Mouse (Mus musculus) forebrain, embryonic 11.5 days (tissue): ENCODE measurements around the gene Crybb3. TPM values are rescaled to one million over a fixed set of nuclear protein-coding genes. Genes with fewer than 3 reads are reported as not detected.

Source experiments
- ATAC-seq: fragments of 200-750 bp; cut with Nextera tagmentation; replicated peaks from 2 replicates; pipeline ENCODE4 v1.8.0; 2017; ENCODE audit warnings: moderate TSS enrichment; ENCODE audit not compliant: low FRiP score
- DNase-seq: peaks from one replicate; pipeline ENCODE4 v3.0.0-alpha.2; 2017; ENCODE audit warnings: low spot score
- H3K27ac ChIP-seq: fragments of 300-500 bp; sonication (generic); 2 replicates; pipeline ENCODE4 v1.5.1; 2014; ENCODE audit warnings: low read depth, low read length
- H3K27me3 ChIP-seq: fragments of 300-500 bp; sonication (generic); 2 replicates; pipeline ENCODE4 v1.6.1; 2014; ENCODE audit warnings: mild to moderate bottlenecking, low read length, mixed read lengths; ENCODE audit not compliant: control insufficient read depth, insufficient read depth
- H3K36me3 ChIP-seq: fragments of 300-500 bp; sonication (generic); 2 replicates; pipeline ENCODE4 v1.6.1; 2014; ENCODE audit warnings: mild to moderate bottlenecking, low read length, moderate library complexity, mixed read lengths; ENCODE audit not compliant: control insufficient read depth, insufficient read depth
- H3K4me1 ChIP-seq: fragments of 300-500 bp; sonication (generic); replicated peaks from 2 replicates; pipeline ENCODE4 v1.6.1; 2014; ENCODE audit warnings: low read length, mixed read lengths; ENCODE audit not compliant: control insufficient read depth, insufficient read depth
- H3K4me2 ChIP-seq: fragments of 300-500 bp; sonication (generic); 2 replicates; pipeline ENCODE4 v1.6.1; 2014; ENCODE audit warnings: low read depth, mild to moderate bottlenecking, low read length, moderate library complexity, mixed read lengths; ENCODE audit not compliant: severe bottlenecking
- H3K4me3 ChIP-seq: fragments of 300-500 bp; sonication (generic); 2 replicates; pipeline ENCODE4 v1.5.1; 2014; ENCODE audit warnings: low read depth, low read length
- H3K9ac ChIP-seq: fragments of 300-500 bp; sonication (generic); 2 replicates; pipeline ENCODE4 v1.6.1; 2014; ENCODE audit warnings: low read length
- H3K9me3 ChIP-seq: fragments of 300-500 bp; sonication (generic); 2 replicates; pipeline ENCODE4 v1.6.1; 2016; ENCODE audit warnings: low read length, mixed read lengths; ENCODE audit not compliant: control insufficient read depth
- WGBS: fragments of 180-500 bp; shearing (Covaris S2); extraction: QIAGEN DNeasy Blood & Tissue Kit; methylation state at CpG from one replicate; pipeline ENCODE4 v1.1.7; 2014; 5-methylcytosine and 5-hydroxymethylcytosine counted together
- polyA plus RNA-seq: library from polyadenylated mRNA; unstranded; fragments of >200 nt; fragmentation: Nextera tagmentation; extraction: Ambion mirVana; gene quantifications from 2 replicates; pipeline ENCODE4 v1.2.1, GENCODE M21; 2014

The Crybb3 gene
- polyA plus RNA-seq, 1 experiment from 2014 or later, result 0.76 TPM

GRCm38 (mm10) chr5:113099546-113099945, 18.2 kb upstream of the Crybb3 start:
- no peak overlapping the region for H3K9ac ChIP-seq
- no peak overlapping the region for H3K4me3 ChIP-seq
- no peaks in the 10 kb centered on the region for H3K27me3 ChIP-seq
- H3K9me3 ChIP-seq, result no peaks in the 10 kb centered on the region
- DNase-seq (peak; percentile 96), ATAC-seq (0 out of 2 replicates have a peak, but pooled peaks have one; percentile 12)
- H3K36me3 ChIP-seq, result no peaks in the 10 kb centered on the region
- WGBS, result 33% methylated on average over 1 of the region's 1 CpGs
- H3K4me2 ChIP-seq, result no peak overlapping the region
- H3K4me1 ChIP-seq, result peaks cover 3% of the 10 kb centered on the region
- no peak overlapping the region for H3K27ac ChIP-seq

GRCm38 (mm10) chr5:113097551-113097950, 16.2 kb upstream of the Crybb3 start:
- H3K27me3 ChIP-seq, result no peaks in the 10 kb centered on the region
- no peak for DNase-seq
- no peak for ATAC-seq
- H3K27ac ChIP-seq, result no peak overlapping the region
- no peaks in the 10 kb centered on the region for H3K9me3 ChIP-seq
- H3K4me3 ChIP-seq, result no peak overlapping the region
- 89% methylated on average over 17 of the region's 17 CpGs for WGBS
- H3K36me3 ChIP-seq, result no peaks in the 10 kb centered on the region
- H3K4me2 ChIP-seq, result no peak overlapping the region
- H3K4me1 ChIP-seq, result no peaks in the 10 kb centered on the region
- H3K9ac ChIP-seq, result no peak overlapping the region

GRCm38 (mm10) chr5:113095456-113095855, 14.1 kb upstream of the Crybb3 start:
- H3K4me2 ChIP-seq, result no peak overlapping the region
- no peak for ATAC-seq

GRCm38 (mm10) chr5:113092406-113092805, 11.0 kb upstream of the Crybb3 start:
- no peaks in the 10 kb centered on the region for H3K36me3 ChIP-seq
- H3K4me1 ChIP-seq, result no peaks in the 10 kb centered on the region
- ATAC-seq (no peak), DNase-seq (no peak)
- H3K9me3 ChIP-seq, result no peaks in the 10 kb centered on the region
- no peak overlapping the region for H3K4me2 ChIP-seq
- no peak overlapping the region for H3K9ac ChIP-seq
- H3K4me3 ChIP-seq, result no peak overlapping the region
- no peaks in the 10 kb centered on the region for H3K27me3 ChIP-seq
- H3K27ac ChIP-seq, result no peak overlapping the region
- 88% methylated on average over 7 of the region's 7 CpGs for WGBS

More at GRCm38 (mm10) chr5:113095456-113095855, 14.1 kb upstream of the Crybb3 start:
- Histone ChIP-seq H3K4me1 (no peaks in the 10 kb centered on the region), H3K27ac (no peak overlapping the region), H3K4me3 (no peak overlapping the region), H3K27me3 (no peaks in the 10 kb centered on the region), H3K36me3 (no peaks in the 10 kb centered on the region), H3K9me3 (no peaks in the 10 kb centered on the region), H3K9ac (no peak overlapping the region)
- DNase-seq, result no peak
- WGBS, result 95% methylated on average over 18 of the region's 18 CpGs

GRCm38 (mm10) chr5:113091162-113091561, 9.8 kb upstream of the Crybb3 start:
- no peaks in the 10 kb centered on the region for H3K4me1 ChIP-seq
- 61% methylated on average over 5 of the region's 5 CpGs for WGBS
- no peak overlapping the region for H3K9ac ChIP-seq
- H3K9me3 ChIP-seq, result no peaks in the 10 kb centered on the region
- H3K4me3 ChIP-seq, result no peak overlapping the region
- H3K27ac ChIP-seq, result no peak overlapping the region
- DNase-seq, result peak; percentile 78
- no peaks in the 10 kb centered on the region for H3K27me3 ChIP-seq
- no peak overlapping the region for H3K4me2 ChIP-seq
- no peaks in the 10 kb centered on the region for H3K36me3 ChIP-seq
- no peak for ATAC-seq

- no peak overlapping the region for H3K9ac ChIP-seq
- DNase-seq (no peak), ATAC-seq (no peak)
- no peak overlapping the region for H3K27ac ChIP-seq
- H3K27me3 ChIP-seq, result no peaks in the 10 kb centered on the region
- H3K4me2 ChIP-seq, result no peak overlapping the region
- no peaks in the 10 kb centered on the region for H3K9me3 ChIP-seq
- no peaks in the 10 kb centered on the region for H3K4me1 ChIP-seq
- 93% methylated on average over 11 of the region's 11 CpGs for WGBS
- no peak overlapping the region for H3K4me3 ChIP-seq
- no peaks in the 10 kb centered on the region for H3K36me3 ChIP-seq
Measured at GRCm38 (mm10) chr5:113090750-113091149, 9.4 kb upstream of the Crybb3 start.

- 93% methylated on average over 24 of the region's 24 CpGs for WGBS
Measured at GRCm38 (mm10) chr5:113090077-113090690, 8.8 kb upstream of the Crybb3 start.

GRCm38 (mm10) chr5:113087465-113087864, 6.1 kb upstream of the Crybb3 start:
- Histone ChIP-seq H3K27me3 (no peaks in the 10 kb centered on the region), H3K27ac (no peak overlapping the region), H3K36me3 (no peaks in the 10 kb centered on the region), H3K4me2 (no peak overlapping the region), H3K4me3 (no peak overlapping the region), H3K9me3 (no peaks in the 10 kb centered on the region), H3K4me1 (no peaks in the 10 kb centered on the region), H3K9ac (no peak overlapping the region)
- no peak for DNase-seq
- WGBS, result 92% methylated on average over 2 of the region's 2 CpGs
- no peak for ATAC-seq

More at GRCm38 (mm10) chr5:113090077-113090690, 8.8 kb upstream of the Crybb3 start:
- Histone ChIP-seq H3K4me2 (no peak overlapping the region), H3K27me3 (no peaks in the 10 kb centered on the region), H3K9ac (no peak overlapping the region), H3K4me3 (no peak overlapping the region), H3K9me3 (no peaks in the 10 kb centered on the region), H3K27ac (no peak overlapping the region), H3K4me1 (no peaks in the 10 kb centered on the region), H3K36me3 (no peaks in the 10 kb centered on the region)
- DNase-seq (no peak), ATAC-seq (no peak)

- H3K9me3 ChIP-seq, result no peaks in the 10 kb centered on the region
- no peak overlapping the region for H3K4me2 ChIP-seq
- WGBS, result 69% methylated on average over 4 of the region's 4 CpGs
- no peaks in the 10 kb centered on the region for H3K36me3 ChIP-seq
- DNase-seq (no peak), ATAC-seq (no peak)
- no peak overlapping the region for H3K4me3 ChIP-seq
- H3K27ac ChIP-seq, result no peak overlapping the region
- no peak overlapping the region for H3K9ac ChIP-seq
- no peaks in the 10 kb centered on the region for H3K4me1 ChIP-seq
- no peaks in the 10 kb centered on the region for H3K27me3 ChIP-seq
Measured at GRCm38 (mm10) chr5:113086990-113087389, 5.6 kb upstream of the Crybb3 start.
